Mouse (Mus musculus): Measurements from ENCODE around the gene Fez1.

The Fez1 gene

DNA sequence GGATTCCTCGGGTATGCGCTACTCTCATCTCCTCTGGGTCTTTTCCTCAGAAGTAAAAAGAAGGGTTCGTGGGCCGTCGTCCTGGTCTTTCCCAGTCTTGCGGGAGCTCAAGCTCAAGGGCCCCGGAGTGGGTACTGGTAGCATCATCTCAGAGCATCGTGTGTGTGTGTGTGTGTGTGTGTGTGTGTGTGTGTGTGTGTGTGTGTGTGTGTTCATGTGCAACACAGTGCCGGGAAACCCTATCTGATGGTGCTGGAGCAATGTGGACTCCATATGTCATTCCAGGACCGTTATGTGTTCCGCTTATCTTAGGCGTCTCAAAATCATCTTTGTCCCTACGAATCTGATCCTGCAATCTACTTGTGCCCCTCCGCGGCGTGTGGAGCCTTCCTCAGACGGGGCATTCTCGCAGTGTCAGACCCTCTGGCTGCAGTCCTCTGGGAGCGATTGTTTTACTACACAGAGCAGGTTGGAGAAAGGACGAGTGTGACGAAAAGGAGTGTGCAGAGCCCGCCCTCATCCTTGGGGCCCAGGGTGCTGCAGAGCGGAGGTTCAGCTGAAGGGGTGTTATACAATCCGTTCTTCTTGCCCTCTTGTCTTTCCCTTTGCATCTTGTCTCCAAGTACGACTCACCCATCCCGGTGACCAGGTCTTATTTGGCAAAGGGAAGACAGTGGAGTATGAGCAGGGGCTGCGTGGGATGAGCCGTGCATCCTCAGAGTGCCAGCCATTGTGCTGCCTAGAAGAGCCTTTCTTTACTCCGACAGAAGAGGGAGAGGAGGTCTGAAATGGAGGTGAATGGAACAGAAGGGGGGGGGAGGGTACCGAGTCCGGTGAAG, 11.6 kb downstream of the Fez1 start:
- DNase-seq (ENCODE audit: low read depth, low spot score) = no peak

DNA sequence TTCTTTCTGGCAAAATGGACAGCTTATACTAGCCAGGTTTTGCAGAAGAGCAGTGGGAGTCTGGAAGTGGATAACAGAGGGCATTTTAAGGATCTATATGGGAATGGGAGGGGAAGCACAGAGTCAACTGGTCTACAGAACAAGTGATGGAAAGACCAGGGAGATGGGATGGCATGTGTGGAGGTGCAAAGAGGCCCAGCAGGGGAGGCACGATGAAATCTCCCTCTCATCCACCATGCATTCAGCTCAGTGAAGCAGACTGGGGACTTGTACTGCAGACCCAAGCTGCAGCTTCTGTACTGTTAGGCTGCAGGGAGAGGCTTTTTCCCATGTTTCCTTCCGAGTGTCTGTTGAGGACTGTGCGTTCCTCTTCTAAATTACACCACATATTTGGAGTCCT, 12.2 kb downstream of the Fez1 start:
- DNase-seq (ENCODE audit: low read depth, low spot score) = no peak

DNA sequence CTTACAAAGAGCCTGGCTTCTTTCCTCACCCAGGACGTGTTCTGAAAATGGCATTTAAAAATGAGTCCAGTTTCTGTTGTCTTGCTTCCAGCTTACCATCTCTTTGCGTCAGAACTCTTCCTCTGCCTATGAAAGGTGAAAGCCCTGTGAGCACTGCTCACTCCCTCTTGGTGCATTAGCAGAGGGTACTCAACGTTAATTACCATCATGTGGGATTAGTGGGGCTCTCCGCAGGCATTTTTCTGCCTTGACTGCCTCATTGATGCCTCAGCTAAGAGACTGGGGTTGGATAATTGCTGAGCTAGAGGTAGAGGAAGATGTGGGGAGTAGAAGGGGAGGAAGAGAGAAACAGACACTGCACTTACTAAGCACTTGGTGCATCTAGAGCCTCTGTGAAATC, 24.7 kb downstream of the Fez1 start:
- DNase-seq (ENCODE audit: low read depth, low spot score) = no peak

DNA sequence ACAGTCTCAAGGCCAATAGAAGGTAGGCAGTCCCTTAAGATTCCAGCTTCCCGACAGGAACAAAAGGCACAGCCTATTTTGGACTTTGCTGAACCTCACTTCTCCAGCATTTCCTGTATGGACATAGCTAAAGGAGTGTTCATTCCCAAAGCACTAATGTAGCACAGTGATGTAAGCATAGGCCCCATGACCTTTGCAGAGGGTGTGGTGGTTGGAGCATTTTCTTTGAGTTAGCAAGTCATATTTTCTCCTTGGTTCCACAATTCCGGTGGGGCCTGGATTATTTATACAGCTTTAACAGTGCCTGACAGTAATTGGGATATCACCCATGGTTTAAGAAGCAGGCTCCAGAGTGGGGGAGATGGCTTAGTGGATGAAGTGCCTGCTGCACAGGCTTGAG, 27.0 kb downstream of the Fez1 start:
- DNase-seq (ENCODE audit: low read depth, low spot score) = no peak

DNA sequence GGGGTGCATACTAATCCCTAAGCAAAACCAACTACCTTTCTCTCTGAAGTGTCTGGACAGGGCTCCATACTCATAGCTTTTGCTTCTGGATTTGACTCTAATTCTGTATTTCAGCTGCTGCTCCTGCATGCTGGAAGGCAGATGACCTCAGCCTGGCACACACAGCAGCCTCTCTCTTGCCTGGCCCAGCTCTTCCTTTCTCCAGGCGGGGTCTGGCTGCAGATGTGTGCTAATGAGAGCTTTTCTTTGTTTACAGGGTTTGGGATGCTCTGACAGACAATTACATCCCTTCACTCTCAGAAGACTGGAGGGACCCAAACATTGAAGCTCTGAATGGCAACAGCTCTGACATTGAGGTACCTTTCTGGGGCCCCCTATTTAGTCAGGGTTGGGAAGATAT, 28.4 kb downstream of the Fez1 start:
- no peak for DNase-seq (ENCODE audit: low read depth, low spot score)

DNA sequence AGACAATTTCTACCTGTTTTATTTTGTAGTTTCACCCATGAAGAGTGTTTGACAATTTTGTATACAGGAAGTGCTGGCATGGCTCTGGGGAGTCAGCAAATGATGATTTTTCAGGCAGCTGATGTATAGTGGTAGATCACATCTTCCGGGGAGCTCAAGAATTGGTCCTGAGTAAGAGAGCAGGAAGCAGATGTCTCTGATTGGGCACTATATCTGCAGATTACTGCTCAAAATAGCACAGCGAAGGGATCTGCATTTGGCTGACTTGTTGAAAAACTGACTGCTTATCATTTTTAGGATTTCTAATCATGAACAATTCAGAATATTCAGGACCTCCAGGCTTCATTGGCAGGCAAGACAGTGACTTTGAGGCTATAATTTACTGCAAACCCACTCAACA, 30.5 kb downstream of the Fez1 start:
- no peak for DNase-seq (ENCODE audit: low read depth, low spot score)

DNA sequence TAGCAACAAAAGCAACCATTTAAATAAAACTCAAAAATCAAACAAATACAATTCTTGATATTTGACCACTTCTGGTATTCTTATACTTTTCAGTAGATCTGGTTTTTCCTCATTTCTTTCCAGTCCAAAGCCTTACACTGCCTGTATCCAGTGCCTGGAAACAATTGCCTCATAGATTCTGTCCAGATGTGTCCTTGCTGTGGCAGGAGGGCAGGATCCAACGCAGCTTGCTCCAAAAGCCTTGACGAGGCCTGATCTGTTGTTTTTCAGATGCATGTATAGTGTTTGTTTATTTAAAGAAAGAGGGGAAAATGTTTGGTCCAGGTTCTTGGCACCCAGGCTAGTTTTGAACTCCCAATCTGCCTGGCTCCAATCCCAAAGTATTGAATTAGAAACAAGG, 34.7 kb downstream of the Fez1 start:
- no peak for DNase-seq (ENCODE audit: low read depth, low spot score)

DNA sequence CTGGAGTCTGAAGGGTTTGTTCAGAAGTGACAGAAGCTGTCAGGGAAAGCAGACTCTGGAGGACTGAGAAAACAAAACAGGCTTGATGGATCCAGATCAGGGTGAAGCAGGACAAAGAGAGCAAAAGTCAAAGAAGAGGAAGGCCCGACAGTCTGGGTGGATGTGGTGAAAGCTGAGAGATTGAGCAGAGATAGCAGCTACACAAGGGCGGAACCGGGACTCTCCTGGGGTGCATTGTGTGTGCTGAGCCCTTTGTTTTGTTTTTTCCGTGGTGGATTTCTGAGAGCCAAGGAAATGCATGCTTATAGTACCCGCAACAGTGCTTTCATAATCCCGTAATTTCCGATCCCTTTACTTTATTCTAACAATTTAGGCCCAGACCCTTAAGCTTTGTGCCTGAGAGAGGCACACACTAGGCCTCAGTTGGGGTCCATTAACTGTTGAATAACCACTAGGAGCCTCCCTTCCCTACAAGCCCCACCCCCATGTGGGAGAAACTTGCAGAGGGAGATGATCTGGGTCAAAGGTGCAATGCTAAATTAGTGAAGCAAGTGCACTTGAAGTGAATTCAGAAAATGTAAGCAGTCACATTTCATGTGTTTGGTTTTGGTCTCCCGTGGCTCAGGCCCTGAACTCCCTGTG, 35.9 kb downstream of the Fez1 start:
- DNase-seq (ENCODE audit: low read depth, low spot score) = no peak

DNA sequence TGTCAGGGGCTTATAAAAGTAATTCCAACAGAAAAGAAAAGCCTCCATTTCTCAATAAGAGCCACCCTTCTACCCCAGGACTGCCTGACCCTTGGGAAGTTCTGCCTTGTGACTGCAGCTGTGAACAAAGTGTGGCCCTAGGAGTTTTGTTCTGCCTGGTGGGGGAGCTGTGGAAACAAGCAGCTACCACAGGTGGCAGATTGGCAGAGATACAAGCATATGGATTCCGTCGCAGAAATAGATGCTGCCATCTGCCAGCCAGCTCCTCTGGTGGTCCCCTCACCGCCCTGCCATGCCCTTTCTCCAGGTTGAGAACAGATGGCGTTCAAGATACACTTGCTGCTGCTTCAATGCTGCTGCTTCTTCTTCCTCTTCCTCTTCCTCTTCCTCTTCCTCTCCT, 37.0 kb downstream of the Fez1 start:
- no peak for DNase-seq (ENCODE audit: low read depth, low spot score)

DNA sequence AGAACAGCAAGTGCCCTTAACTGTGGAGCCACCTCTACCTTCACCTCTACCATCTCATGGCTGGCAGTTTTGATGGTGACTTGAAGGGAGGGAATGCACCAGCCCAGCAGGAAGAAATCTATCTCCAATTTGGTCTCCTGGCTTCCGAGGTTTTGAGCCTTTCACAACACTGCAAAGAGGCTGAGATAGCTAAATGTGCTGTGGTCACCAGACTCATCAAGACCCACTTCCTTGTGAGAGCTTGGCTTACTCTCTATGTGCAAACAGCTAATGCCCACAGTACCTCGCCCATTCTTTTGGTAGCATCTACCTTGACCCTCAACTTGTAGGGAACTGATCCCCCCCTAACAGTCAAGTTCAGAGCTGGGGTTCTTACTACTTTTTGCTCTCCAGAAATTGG, 40.9 kb downstream of the Fez1 start:
- DNase-seq (ENCODE audit: low read depth, low spot score) = no peak

DNA sequence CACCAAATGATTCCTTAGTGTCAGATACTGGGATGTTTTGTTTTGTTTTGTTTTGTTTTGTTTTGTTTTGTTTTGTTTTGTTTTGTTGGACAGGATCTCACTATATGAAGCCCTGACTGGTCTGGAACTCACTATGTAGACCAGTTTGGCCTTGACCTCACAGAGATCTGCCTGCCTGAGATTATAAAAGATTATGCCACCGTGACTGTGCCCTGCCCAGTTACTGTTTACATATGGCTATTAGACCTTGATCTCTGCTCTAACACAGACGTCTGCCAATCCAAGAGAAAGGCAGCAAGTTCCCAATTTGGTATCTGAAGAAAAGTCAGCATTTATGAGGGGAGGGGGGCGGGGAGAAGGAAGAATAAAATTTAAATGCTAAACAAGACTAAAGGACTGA, 42.0 kb downstream of the Fez1 start:
- no peak for DNase-seq (ENCODE audit: low read depth, low spot score)

DNA sequence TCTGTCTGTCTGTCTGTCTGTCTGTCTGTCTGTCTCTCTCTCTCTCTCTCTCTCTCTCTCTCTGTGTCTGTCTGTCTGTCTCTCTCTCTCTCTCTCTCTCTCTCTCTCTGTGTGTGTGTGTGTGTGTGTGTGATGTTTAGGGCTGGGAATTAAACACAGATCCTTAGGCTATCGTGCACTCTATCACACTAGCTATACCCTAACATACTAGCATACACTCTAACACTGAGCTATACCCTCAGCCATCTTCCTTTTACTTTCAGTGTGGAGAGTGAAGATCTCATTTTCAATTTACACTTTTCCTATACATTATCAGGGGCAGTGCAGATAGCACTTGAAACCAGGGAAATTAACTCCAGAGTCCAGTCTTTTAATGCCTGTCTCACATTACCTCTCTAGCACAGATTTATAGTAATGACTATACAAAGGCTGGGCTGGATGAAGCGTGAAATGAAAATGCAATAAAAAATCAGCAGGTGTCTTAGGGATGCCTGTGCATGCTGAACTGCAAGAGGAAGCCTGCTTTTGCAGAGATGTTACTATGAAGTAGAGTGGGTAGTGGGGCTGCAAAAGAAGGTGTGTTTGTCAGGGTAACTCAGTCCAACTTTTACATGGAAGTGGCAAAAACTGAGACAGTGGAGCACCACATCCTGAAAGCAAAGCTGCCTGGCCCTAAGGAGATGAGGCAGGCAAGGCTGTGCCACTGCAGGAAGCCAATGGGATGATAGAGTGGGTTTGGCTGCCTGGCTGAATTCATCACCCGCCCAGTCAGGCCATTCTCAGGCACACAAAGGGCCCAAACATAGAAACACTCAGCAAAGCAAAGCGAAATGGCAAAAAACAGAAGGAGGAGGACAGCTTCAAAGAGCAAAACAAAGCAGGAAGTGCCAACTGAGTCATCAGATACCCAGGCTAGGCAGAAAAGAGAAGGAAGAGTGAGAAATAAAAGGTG, 43.5 kb downstream of the Fez1 start:
- no peak for DNase-seq (ENCODE audit: low read depth, low spot score)

DNA sequence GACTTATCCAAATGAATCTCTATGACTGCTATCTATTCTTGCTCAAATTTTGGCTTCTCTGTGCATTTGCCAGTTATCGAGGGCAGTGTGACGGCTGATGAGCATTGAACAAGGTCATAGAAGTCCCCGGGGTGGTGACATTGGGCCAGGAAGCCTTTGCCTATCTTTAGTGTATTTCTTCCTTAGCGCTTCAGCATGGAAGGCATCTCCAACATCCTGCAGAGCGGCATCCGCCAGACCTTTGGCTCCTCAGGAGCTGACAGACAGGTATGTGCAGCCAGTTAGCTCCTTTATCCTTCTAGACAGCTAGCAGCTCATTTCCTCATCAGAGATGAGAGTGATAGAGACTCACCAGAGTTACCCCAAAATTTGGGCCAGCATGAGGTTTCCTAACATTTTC, 47.0 kb downstream of the Fez1 start:
- no peak for DNase-seq (ENCODE audit: low read depth, low spot score)

DNA sequence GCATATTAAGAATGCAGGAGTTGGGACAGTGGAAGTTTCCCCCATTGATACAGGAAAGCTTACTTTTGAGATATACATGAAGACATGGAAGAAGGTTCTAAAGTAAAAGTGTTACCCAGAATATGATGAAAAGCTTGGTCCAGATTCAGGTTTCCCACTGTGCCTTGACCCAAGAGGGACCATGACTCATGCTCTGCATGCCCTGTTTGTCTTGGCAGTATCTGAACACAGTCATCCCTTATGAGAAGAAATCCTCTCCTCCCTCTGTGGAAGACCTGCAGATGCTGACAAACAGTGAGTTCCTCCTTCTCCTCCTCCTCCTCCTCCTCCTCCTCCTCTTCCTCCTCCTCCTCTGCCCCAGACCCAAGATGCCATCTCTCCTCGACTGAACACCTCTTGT, 48.6 kb downstream of the Fez1 start:
- no peak for DNase-seq (ENCODE audit: low read depth, low spot score)

DNA sequence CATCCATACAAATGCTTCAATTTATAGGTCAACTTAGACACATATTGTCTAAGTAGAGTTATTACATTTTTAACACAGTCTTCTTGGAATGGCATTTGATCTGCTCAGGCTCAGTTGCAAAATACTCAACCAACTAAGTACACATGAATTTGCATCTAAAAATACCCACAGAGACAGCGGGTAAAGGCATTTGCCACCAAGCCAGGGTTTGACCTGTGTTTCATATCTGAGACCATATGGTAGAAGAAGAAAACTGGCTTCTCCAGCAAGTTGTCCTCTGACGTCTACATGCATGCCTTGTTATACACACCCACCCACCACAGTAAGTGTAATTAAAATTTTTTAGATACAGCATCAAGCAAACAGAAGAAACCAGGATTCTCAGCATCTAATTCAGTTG, 52.1 kb downstream of the Fez1 start:
- no peak for DNase-seq (ENCODE audit: low read depth, low spot score)

DNA sequence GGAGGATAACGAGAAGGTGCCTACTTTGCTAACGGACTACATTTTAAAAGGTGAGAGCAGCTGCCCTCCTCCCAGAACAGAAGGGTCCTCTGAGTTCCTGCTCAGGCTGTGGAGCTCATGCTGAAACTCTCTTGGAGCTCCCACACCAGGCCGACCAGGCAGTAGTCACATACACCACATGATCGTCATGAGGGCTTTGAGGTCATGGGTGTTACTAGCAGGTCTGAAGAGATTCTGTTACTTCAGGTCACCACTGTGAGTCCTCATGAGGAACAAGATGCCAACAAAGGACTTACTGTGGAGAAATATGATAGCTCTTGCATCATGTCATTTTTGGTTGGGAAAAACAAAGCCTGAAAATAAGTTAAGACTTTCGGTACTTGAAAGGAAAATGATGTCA, 54.6 kb downstream of the Fez1 start:
- DNase-seq (ENCODE audit: low read depth, low spot score) = no peak

DNA sequence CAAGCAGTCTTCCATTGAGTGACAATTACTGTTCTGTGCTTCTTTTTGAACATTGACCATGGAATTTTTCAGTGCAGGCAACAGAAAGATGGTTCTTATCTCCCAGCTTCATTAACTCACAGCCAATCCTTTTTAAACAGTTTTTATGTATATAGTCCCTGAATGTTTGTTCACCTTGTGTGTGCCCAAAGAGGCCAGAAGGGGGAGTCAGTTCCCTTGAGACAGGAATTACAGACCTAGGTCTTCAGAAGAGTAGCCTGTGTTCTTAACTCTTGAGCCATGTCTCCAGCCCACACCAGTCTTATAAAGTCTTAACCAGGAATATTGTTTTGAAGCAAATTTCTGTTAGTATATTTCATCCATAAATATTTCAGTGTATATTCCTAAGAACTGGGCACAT, 55.1 kb downstream of the Fez1 start:
- DNase-seq (ENCODE audit: low read depth, low spot score) = no peak

DNA sequence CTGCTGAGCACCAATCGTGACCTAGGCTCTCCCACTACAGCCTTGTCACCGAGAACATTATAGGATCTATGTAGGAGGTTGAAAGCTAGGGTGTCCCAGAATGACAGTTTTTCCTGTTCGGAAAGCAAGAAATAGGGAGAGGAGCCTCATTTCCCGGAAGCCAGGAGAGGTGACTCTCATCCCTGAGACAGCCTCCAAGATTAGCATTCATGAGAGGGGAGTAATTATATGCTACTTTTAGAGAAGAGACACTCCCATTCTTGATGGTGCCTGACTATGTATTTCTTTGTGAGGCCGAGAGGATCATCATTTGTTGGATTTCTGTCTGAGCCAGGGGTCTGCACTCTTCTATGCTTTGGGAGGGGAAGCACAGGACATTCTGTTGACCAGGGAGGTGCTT, 60.0 kb downstream of the Fez1 start:
- no peak for DNase-seq (ENCODE audit: low read depth, low spot score)

DNA sequence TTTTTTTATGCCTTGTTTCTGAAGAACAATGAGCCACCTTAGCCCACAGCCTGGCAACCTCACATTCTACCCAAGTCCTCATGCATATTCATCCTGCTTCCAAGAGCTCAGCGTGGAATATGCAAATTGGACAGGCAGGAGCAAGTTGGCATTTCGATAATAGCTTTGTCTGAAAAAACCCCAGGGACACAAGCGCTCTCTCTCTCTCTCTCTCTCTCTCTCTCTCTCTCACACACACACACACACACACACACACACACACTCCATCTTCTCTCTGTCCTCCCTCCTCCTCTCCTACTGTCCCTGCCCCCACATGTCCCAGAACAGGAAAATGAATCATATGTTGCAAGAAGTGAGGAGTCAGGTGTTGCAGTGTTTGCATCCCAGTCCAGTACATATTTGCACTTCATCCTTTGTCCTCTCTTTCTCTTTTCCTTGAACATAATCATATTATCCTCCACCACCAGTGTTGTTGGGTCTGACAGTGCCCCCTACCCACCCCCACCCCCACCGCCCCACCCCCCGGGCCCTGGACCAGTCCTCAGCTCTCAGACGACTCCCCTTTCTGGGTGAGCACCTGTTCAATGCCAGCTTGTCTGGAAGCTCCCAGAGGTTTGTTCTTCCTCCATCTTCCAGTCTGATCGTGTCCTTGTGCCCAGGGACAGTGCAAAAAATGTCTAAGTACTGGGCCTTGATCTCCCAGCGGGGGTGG, 60.5 kb downstream of the Fez1 start:
- DNase-seq (ENCODE audit: low read depth, low spot score) = no peak

DNA sequence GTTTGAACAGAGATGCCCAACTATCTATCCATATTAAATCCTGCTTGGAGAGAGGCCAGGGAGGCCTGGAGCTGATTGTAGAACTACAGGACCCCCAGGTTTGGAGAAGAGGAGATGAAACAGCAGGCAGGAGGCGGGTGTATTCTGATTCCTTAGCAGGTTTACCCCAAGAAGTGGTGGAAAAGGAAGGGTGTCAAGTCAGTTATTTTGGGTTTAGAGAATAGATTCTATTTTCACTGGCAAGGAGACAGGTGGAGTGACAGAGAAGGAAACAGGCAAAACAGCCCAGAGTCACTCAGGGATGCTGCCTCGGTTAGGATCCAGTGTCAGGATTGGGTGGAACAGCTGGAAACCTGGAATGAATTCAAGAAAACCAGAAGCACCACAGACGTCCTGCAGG, 61.9 kb downstream of the Fez1 start:
- DNase-seq (ENCODE audit: low read depth, low spot score) = no peak

DNA sequence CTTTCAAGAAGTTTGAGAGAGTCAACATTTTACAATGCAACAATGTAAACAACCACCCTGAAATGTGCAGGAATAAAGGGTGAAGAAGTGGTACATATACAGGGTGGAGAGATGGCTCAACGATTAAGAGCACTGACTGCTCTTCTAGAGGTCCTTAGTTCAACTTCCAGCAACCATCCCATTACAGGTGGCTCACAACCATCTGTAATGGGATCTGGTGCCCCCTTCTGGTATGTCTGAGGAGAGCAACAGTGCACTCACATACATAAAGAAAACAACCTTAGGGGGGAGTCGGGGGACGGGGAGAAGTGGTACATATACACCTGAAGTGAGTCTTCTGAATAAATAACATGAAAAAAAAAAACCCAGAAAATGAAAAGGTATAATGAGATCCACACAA, 63.6 kb downstream of the Fez1 start:
- DNase-seq (ENCODE audit: low read depth, low spot score) = no peak

DNA sequence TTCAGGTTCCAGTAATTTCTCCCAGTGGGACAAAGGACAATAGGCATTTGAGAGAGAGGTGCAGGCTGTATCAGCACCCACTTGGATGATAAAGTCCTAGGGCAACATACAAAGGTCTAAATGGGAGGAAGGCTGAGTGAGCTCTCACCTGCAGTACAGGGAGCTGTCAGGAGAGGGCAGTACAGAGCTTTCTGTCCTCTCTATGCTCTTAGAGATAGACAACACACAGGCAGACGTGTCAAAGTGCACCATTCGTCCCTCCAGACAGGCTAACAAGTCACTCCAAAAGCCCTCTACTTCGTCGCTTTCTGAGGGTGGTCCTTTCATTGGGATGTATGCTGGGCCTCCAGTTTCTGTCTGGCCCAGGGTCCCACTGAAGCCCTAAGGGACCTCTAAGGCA, 68.9 kb downstream of the Fez1 start:
- peak; percentile 40 for DNase-seq (ENCODE audit: low read depth, low spot score)
